Mouse (Mus musculus) cerebellum, adult 18-20 months (tissue): ENCODE results near the gene Ecel1.

Source experiments
- DNase-seq, 2 experiments: peaks; one replicate each; pipeline ENCODE4 v3.0.0; 2021

Gene Ecel1

DNA sequence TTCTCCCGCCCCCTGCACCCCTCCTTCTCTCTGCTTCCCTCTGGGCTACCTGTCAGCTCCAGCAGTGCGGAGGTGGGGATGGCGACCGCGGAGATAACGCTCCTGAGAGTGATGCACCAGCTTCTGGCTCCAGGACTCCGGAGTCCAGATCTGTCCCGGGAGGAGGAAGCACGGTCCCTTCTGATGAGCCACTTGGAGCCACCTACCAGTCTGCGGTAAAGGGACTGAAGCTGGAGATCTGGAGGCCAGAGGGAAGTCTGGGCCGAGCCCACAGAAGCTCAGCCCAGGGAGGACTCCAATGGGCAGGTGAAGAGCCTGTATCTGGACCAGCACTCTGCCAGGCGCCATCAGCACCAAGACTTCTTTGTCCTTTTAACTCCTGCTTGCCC, at the start of gene Ecel1:
Ecel1 (minus strand) TSS at position 323 of the 389 bp plus-strand sequence.
- DNase-seq: no peak

DNA sequence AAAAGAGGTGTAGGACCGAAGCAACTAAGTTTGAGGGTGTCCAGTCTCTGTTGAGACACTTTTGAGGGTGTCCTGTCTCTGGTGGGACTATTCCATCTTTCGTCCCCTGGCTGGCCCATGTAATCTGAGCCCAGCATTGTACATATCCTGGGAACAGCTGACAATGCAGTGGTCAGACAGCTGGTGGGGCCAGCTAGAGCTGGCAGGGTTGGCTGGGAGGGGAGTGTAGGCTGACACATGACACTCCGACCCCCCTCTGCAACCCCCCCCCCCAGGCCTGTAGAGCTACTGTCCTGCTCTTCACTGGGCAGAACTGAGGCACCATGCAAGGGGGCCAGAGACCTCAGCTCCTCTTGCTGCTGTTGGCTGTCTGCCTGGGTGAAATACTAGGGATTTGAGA, 49.2 kb upstream of the Ecel1 start:
- DNase-seq: no peak

- DNase-seq: no peak
Observed at GRCm38 (mm10) chr1:87205038-87205437, 48.7 kb upstream of the Ecel1 start.

- no peak for DNase-seq
Observed at GRCm38 (mm10) chr1:87204465-87204864, 48.1 kb upstream of the Ecel1 start, which contains the start of gene Chrng. Gene Chrng (plus strand): TSS chr1:87204657.

DNA sequence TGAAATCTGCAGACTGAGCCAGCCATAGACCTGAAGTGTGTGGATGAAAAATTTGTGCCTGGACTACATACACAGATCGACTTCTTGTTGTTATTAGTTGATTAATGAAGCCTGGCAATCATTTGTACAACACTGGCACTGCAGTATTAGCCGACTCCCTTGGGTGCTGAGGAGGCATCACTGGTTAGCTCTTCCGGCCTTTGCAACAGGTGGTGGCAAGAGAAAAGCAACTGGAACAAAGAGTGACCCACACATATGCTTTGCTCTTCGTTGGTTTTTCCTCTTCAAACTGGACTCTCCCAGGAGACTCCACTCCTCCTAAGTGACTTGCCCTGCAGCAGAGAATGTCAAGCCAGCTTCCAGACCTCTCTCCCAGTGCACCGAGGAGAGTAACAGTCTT, 47.5 kb upstream of the Ecel1 start:
- no peak for DNase-seq

GRCm38 (mm10) chr1:87201848-87202247, 45.5 kb upstream of the Ecel1 start:
- DNase-seq: no peak

- DNase-seq: no peak
Observed at GRCm38 (mm10) chr1:87200811-87201210, 44.5 kb upstream of the Ecel1 start.

GRCm38 (mm10) chr1:87198119-87199065, 42.1 kb upstream of the Ecel1 start:
- no peak for DNase-seq

GRCm38 (mm10) chr1:87197296-87197695, 41.0 kb upstream of the Ecel1 start:
- DNase-seq: no peak

GRCm38 (mm10) chr1:87190429-87190828, 34.1 kb upstream of the Ecel1 start, which contains the start of gene Chrnd:
Gene Chrnd (plus strand): TSS chr1:87190607.
- DNase-seq: no peak

GRCm38 (mm10) chr1:87187037-87187355, 30.7 kb upstream of the Ecel1 start:
- peak; percentile 75 to 83 for DNase-seq

GRCm38 (mm10) chr1:87186261-87187036, 30.1 kb upstream of the Ecel1 start:
- peak in 1 of 2 experiments; percentile 24 for DNase-seq

GRCm38 (mm10) chr1:87185526-87185925, 29.2 kb upstream of the Ecel1 start:
- DNase-seq: no peak

DNA sequence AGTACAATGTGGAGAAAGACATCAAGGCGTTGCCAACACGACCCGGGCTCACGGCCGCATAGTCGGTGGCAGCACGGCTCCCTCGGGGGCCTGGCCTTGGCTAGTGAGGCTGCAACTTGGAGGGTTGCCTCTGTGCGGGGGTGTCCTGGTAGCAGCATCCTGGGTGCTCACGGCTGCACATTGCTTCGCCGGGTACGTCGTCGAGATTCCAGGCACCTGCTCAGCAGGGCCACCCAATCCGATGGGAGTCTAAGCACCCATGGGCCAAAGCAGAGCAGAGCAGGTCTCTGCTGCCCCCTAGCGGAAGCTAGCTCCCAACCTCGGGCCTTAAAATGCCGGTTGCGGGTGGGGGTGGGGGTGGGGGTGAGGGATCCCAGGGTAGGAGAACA, 28.4 kb upstream of the Ecel1 start:
- peak; percentile 65 to 77 for DNase-seq

DNA sequence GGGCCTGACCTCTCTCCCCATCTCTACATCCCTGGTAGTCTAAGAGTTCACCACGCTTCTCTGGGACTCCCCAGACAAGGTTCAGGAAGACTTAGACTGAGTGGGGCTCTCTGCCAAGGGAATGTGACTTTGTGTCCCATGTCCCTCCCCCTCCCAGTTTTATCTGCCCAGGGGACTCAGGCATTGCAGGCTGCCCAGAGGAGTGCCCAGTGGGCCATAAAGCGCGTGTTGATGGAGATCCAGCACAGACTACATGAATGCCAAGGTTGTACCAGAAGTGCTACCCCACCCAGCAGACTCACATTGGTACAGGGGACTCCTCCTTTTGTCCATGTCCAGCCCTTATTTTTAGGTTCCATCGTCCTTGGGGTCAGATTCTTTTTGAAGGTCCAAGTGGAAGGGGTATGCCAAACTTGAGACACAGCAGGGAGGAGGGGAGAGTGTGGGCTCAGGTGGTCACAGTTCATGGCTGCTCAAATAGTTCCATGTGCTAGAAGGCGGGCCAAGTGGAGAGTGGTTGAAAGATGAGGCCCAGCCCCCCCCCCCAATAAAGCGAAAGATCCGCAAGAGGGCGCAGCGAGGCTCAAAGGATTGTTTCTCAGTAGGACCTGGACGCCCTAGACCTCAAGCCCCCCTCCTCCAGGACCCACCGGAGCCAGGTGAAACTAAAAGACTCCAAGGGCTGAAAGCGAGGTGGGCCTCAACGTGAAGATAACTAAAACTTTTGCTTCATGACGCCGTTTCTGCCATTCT, 27.9 kb upstream of the Ecel1 start:
- no peak for DNase-seq

DNA sequence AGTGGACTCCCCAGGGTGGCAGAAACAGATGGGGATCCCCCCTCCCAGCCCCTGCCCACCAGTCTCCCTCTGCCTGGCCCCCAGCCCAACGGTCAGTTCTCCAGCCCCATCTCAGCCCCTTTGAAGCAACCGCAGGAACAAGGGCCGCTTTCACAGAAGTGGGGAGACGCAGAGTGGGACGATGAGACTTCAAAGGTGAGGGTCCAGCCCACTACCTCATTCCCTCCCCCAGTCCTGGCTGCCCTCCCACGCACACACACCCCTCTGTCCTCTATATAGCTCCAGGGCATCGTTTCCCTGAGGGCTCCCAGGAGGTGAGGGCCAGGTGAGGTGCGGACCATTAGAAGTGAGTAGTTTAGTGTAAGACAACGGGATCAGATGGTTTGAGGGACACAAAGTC, 26.7 kb upstream of the Ecel1 start, which contains the start of gene Prss56:
Prss56 (plus strand) TSS at position 301 of the 400 bp plus-strand sequence.
- DNase-seq: no peak

- DNase-seq: no peak
Observed at GRCm38 (mm10) chr1:87180896-87181295, 24.6 kb upstream of the Ecel1 start.

GRCm38 (mm10) chr1:87175852-87176292, 19.6 kb upstream of the Ecel1 start:
- DNase-seq: no peak

DNA sequence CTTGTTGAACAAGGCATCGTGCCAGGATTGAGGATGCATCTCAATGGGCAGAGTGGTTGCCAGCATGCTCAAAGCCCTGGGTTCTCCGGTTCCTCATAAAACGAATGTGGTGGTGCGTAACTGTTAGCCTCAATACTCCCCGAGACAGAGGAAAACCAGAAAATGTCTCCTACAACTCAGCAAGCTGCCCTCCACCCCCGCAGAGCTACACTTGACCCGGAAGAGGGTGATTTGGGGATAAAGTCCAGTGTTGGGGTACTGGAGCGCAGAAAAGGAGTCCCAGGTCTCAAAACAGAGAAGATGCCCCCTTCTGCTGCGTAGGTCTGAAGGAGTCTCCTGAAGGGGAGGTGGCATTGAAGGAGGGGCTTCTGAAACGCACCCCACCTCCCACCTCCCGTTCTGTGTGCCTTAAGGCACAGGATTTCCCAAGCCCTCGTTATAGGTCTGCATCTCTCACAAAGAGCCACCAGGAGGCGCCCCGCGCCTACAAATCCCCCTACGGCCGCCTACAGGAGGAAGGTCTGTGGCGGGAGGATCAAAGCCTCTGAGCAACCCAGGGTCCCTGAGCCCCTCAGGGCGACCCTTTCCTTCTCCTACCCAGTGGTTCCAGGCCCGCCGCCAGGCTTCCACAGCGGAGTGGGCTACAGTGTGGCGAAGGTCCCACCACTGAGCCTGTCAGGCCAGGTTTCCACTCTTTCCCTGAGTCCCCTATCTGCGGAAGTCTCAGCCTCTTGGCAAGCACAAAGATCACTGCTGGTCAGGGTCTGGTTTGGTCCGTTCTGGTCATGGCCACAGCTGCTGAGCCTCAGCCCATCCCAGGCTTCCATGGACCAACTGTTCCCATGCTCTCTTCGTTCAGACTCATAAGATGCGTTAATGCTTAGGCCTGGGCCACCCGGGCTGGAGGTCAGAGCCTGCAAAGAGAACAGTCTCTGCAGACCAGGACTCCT, 18.0 kb upstream of the Ecel1 start:
- DNase-seq: peak; percentile 40 to 66

- DNase-seq: no peak
Observed at GRCm38 (mm10) chr1:87172316-87172715, 16.0 kb upstream of the Ecel1 start.

DNA sequence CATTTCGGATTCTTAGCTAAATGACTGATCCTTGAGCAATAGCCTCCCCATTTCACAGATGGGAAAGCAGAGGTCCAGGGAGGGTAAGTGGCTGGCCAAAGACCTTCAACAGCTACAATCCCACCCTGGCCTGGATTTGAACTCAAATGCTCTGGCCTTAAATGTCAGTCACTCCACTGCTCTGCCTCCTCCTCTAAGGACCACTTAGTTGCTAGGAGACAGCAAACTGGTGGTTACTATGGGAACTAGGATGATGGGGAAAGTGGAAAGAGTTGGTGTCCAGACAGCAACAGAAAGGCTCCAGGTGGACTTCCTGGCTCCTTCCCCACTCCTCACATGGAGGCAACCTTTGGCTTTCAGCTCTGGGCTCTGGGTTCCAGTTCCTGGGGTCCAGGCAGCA, 15.0 kb upstream of the Ecel1 start:
- no peak for DNase-seq

- DNase-seq: no peak
Observed at GRCm38 (mm10) chr1:87170458-87170857, 14.1 kb upstream of the Ecel1 start.
